Mouse (Mus musculus) heart, embryonic 13.5 days (tissue): ENCODE results near the gene Hist1h2ag. TPM values are rescaled to one million over a fixed set of nuclear protein-coding genes. Genes with fewer than 3 reads are reported as not detected.
"Not testable (repeated sequence)": the region's sequence is repeated elsewhere in the genome, so short reads cannot be mapped to it uniquely, and the experiment has no call there.

Source experiments
- ATAC-seq: fragments of 200-750 bp; cut with Nextera tagmentation; 2 replicates; pipeline ENCODE4 v1.8.0; 2017; ENCODE audit warnings: moderate TSS enrichment; ENCODE audit not compliant: insufficient number of reproducible peaks, low FRiP score, low TSS enrichment; ENCODE audit errors: extremely low read depth
- H3K27ac ChIP-seq: fragments of 300-500 bp; sonication (generic); replicated peaks from 2 replicates; pipeline ENCODE4 v1.5.1; 2015; ENCODE audit warnings: moderate library complexity, mild to moderate bottlenecking, inconsistent platforms
- H3K27me3 ChIP-seq: fragments of 300-500 bp; sonication (generic); replicated peaks from 2 replicates; pipeline ENCODE4 v1.6.1; 2015; ENCODE audit warnings: mild to moderate bottlenecking, inconsistent platforms
- H3K36me3 ChIP-seq: fragments of 300-500 bp; sonication (generic); 2 replicates; pipeline ENCODE4 v1.6.1; 2015; ENCODE audit warnings: mild to moderate bottlenecking, inconsistent platforms
- H3K4me1 ChIP-seq: fragments of 300-500 bp; sonication (generic); 2 replicates; pipeline ENCODE4 v1.6.1; 2015; ENCODE audit warnings: inconsistent platforms
- H3K4me2 ChIP-seq: fragments of 300-500 bp; sonication (generic); 2 replicates; pipeline ENCODE4 v1.6.1; 2015; ENCODE audit warnings: inconsistent platforms, mild to moderate bottlenecking, moderate library complexity
- H3K4me3 ChIP-seq: fragments of 300-500 bp; sonication (generic); 2 replicates; pipeline ENCODE4 v1.5.1; 2015; ENCODE audit warnings: moderate library complexity, mild to moderate bottlenecking, inconsistent platforms
- H3K9ac ChIP-seq: fragments of 300-500 bp; sonication (generic); 2 replicates; pipeline ENCODE4 v1.6.1; 2015; ENCODE audit warnings: inconsistent platforms, mild to moderate bottlenecking, moderate library complexity
- H3K9me3 ChIP-seq: fragments of 300-500 bp; sonication (generic); 2 replicates; pipeline ENCODE4 v1.6.1; 2016; ENCODE audit warnings: inconsistent platforms
- WGBS: fragments of 180-500 bp; shearing (Covaris S2); methylation state at CpG from one replicate; pipeline ENCODE4 v1.1.7; 2015; ENCODE audit warnings: mixed read lengths; 5-methylcytosine and 5-hydroxymethylcytosine counted together
- polyA plus RNA-seq: library from polyadenylated mRNA; unstranded; fragments of >200 nt; fragmentation: Nextera tagmentation; extraction: Ambion mirVana; gene quantifications from 2 replicates; pipeline ENCODE4 v1.2.1, GENCODE M21; 2015

Gene Hist1h2ag
- polyA plus RNA-seq, 1 experiment from 2014 or later, result 19.9 TPM

- Histone ChIP-seq H3K4me3 (no peak overlapping the region), H3K27ac (no peak overlapping the region), H3K27me3 (no peaks in the 10 kb centered on the region), H3K4me2 (peak overlapping the region; percentile 89), H3K9me3 (no peaks in the 10 kb centered on the region), H3K36me3 (no peaks in the 10 kb centered on the region), H3K9ac (no peak overlapping the region), H3K4me1 (peaks cover 33% of the 10 kb centered on the region)
- ATAC-seq, result no peak
- 85% methylated on average over 6 of the region's 6 CpGs for WGBS
Measured at GRCm38 (mm10) chr13:22044432-22045155, 1.9 kb upstream of the Hist1h2ag start.

GRCm38 (mm10) chr13:22043503-22044431, 1.0 kb upstream of the Hist1h2ag start:
- H3K4me1 ChIP-seq, result peaks cover 32% of the 10 kb centered on the region
- 2% methylated on average over 13 of the region's 14 CpGs for WGBS
- no peak for ATAC-seq
- H3K36me3 ChIP-seq, result no peaks in the 10 kb centered on the region
- peak overlapping the region; percentile 77 for H3K9ac ChIP-seq
- H3K27ac ChIP-seq, result peak overlapping the region; percentile 81
- peak overlapping the region; percentile 89 for H3K4me2 ChIP-seq
- H3K27me3 ChIP-seq, result no peaks in the 10 kb centered on the region
- peak overlapping the region; percentile 55 for H3K4me3 ChIP-seq
- H3K9me3 ChIP-seq, result no peaks in the 10 kb centered on the region

- Histone ChIP-seq H3K9ac (peak overlapping the region; percentile 78), H3K4me1 (peaks cover 38% of the 10 kb centered on the region), H3K9me3 (no peaks in the 10 kb centered on the region), H3K27ac (peak overlapping the region; percentile 91), H3K36me3 (no peaks in the 10 kb centered on the region), H3K4me2 (peak overlapping the region; percentile 89), H3K4me3 (peak overlapping the region; percentile 55), H3K27me3 (no peaks in the 10 kb centered on the region)
- 5% methylated on average over 13 of the region's 13 CpGs for WGBS
- no peak for ATAC-seq
Measured at GRCm38 (mm10) chr13:22041651-22042567, 835 bp downstream of the Hist1h2ag start.

GRCm38 (mm10) chr13:22041142-22041536, 1.6 kb downstream of the Hist1h2ag start, which contains the start of gene Hist1h4i:
TSS of gene Hist1h4i (minus strand) at chr13:22041362.
- Histone ChIP-seq H3K4me2 (peak within 1 kb of the TSS; percentile 89), H3K27ac (peak within 1 kb of the TSS; percentile 91), H3K4me3 (peak within 1 kb of the TSS; percentile 55), H3K4me1 (peaks cover 46% of the 10 kb centered on the region), H3K9ac (peak within 1 kb of the TSS; percentile 83)
- not testable (repeated sequence) for H3K36me3 ChIP-seq, H3K27me3 ChIP-seq, H3K9me3 ChIP-seq
- peak; percentile 65 for ATAC-seq
- under 1% methylated on average over 26 of the region's 27 CpGs for WGBS

- peak overlapping the region; percentile 83 for H3K9ac ChIP-seq
- no peaks in the 10 kb centered on the region for H3K36me3 ChIP-seq
- H3K9me3 ChIP-seq, result no peaks in the 10 kb centered on the region
- ATAC-seq, result no peak
- H3K27ac ChIP-seq, result peak overlapping the region; percentile 91
- H3K4me2 ChIP-seq, result peak overlapping the region; percentile 89
- 1% methylated on average over 23 of the region's 24 CpGs for WGBS
- H3K27me3 ChIP-seq, result no peaks in the 10 kb centered on the region
- peak overlapping the region; percentile 55 for H3K4me3 ChIP-seq
- H3K4me1 ChIP-seq, result peaks cover 47% of the 10 kb centered on the region
Measured at GRCm38 (mm10) chr13:22040464-22041141, 2.1 kb downstream of the Hist1h2ag start.

GRCm38 (mm10) chr13:22039951-22040463, 2.7 kb downstream of the Hist1h2ag start:
- WGBS, result 10% methylated on average over 2 of the region's 2 CpGs
- Histone ChIP-seq H3K36me3 (no peaks in the 10 kb centered on the region), H3K4me1 (peaks cover 47% of the 10 kb centered on the region), H3K4me2 (peak overlapping the region; percentile 89), H3K27me3 (no peaks in the 10 kb centered on the region), H3K9ac (peak overlapping the region; percentile 83), H3K27ac (peak overlapping the region; percentile 91), H3K4me3 (peak overlapping the region; percentile 55), H3K9me3 (no peaks in the 10 kb centered on the region)
- ATAC-seq, result no peak

- H3K4me1 ChIP-seq, result peaks cover 50% of the 10 kb centered on the region
- WGBS, result 69% methylated on average over 5 of the region's 5 CpGs
- H3K9ac ChIP-seq, result no peak overlapping the region
- no peak for ATAC-seq
- no peaks in the 10 kb centered on the region for H3K27me3 ChIP-seq
- no peaks in the 10 kb centered on the region for H3K36me3 ChIP-seq
- no peak overlapping the region for H3K4me3 ChIP-seq
- no peak overlapping the region for H3K27ac ChIP-seq
- no peaks in the 10 kb centered on the region for H3K9me3 ChIP-seq
- peak overlapping the region; percentile 89 for H3K4me2 ChIP-seq
Measured at GRCm38 (mm10) chr13:22039364-22039763, 3.4 kb downstream of the Hist1h2ag start.

- Histone ChIP-seq H3K27ac (no peak overlapping the region), H3K9ac (no peak overlapping the region)
- 80% methylated on average over 2 of the region's 2 CpGs for WGBS
Measured at GRCm38 (mm10) chr13:22037415-22037814, 5.3 kb downstream of the Hist1h2ag start.

GRCm38 (mm10) chr13:22036986-22037385, 5.8 kb downstream of the Hist1h2ag start:
- Histone ChIP-seq H3K9me3 (no peaks in the 10 kb centered on the region), H3K27ac (peak overlapping the region; percentile 81), H3K4me1 (peaks cover 47% of the 10 kb centered on the region), H3K36me3 (no peaks in the 10 kb centered on the region), H3K9ac (peak overlapping the region; percentile 79), H3K4me2 (peak overlapping the region; percentile 78), H3K4me3 (peak overlapping the region; percentile 53), H3K27me3 (no peaks in the 10 kb centered on the region)
- no peak for ATAC-seq
- WGBS, result 65% methylated on average over 3 of the region's 3 CpGs

More at GRCm38 (mm10) chr13:22037415-22037814, 5.3 kb downstream of the Hist1h2ag start:
- Histone ChIP-seq H3K36me3 (no peaks in the 10 kb centered on the region), H3K27me3 (no peaks in the 10 kb centered on the region), H3K4me1 (peaks cover 50% of the 10 kb centered on the region), H3K4me3 (no peak overlapping the region), H3K4me2 (peak overlapping the region; percentile 78; the same call in 1 of the 2 replicates), H3K9me3 (no peaks in the 10 kb centered on the region)
- ATAC-seq, result no peak
